Mouse (Mus musculus): Measurements from ENCODE around the gene Nek4.

Nek4 gene

GRCm38 (mm10) chr14:30974204-30974603, 23.0 kb downstream of the Nek4 start:
- DNase-seq, result no peak

GRCm38 (mm10) chr14:30976222-30976621, 25.0 kb downstream of the Nek4 start:
- DNase-seq, result no peak

GRCm38 (mm10) chr14:30996417-30996816, 45.2 kb downstream of the Nek4 start:
- DNase-seq, result no peak

- no peak for DNase-seq
Measured at GRCm38 (mm10) chr14:31000356-31000755, 49.2 kb downstream of the Nek4 start.

GRCm38 (mm10) chr14:31000816-31001306, 49.7 kb downstream of the Nek4 start:
- no peak for DNase-seq

- peak; percentile 88 to 89 for DNase-seq
Measured at GRCm38 (mm10) chr14:31001307-31002205, 50.4 kb downstream of the Nek4 start, which contains the start of the genes Glt8d1 and Spcs1. TSS of gene Glt8d1 (plus strand) at chr14:31001400. TSS of gene Spcs1 (minus strand) at chr14:31001672.

GRCm38 (mm10) chr14:31004527-31004926, 53.4 kb downstream of the Nek4 start:
- no peak for DNase-seq

GRCm38 (mm10) chr14:31006779-31007178, 55.6 kb downstream of the Nek4 start:
- DNase-seq, result no peak

- DNase-seq, result no peak
Measured at GRCm38 (mm10) chr14:31011588-31011987, 60.4 kb downstream of the Nek4 start.

GRCm38 (mm10) chr14:31013928-31014327, 62.8 kb downstream of the Nek4 start:
- no peak for DNase-seq

- DNase-seq, result no peak
Measured at GRCm38 (mm10) chr14:31016063-31016462, 64.9 kb downstream of the Nek4 start.

GRCm38 (mm10) chr14:31017854-31018253, 66.7 kb downstream of the Nek4 start:
- DNase-seq, result no peak

- DNase-seq, result peak; percentile 97 to 98
Measured at GRCm38 (mm10) chr14:31018860-31019291, 67.7 kb downstream of the Nek4 start, which contains the start of the genes Pbrm1 and Gnl3. TSS of gene Pbrm1 (plus strand) at chr14:31019138. TSS of gene Gnl3 (minus strand) at chr14:31019152.

GRCm38 (mm10) chr14:31019331-31020205, 68.4 kb downstream of the Nek4 start:
- peak in 1 of 2 experiments; percentile 72 for DNase-seq

GRCm38 (mm10) chr14:31022579-31022978, 71.4 kb downstream of the Nek4 start:
- no peak for DNase-seq

GRCm38 (mm10) chr14:31025785-31026184, 74.6 kb downstream of the Nek4 start:
- peak in 1 of 2 experiments; percentile 28 for DNase-seq

All from cerebellum, postnatal 14 days (tissue).